8 mouse cellular contexts compared by ENCODE assay signal in the genomic region with DNA sequence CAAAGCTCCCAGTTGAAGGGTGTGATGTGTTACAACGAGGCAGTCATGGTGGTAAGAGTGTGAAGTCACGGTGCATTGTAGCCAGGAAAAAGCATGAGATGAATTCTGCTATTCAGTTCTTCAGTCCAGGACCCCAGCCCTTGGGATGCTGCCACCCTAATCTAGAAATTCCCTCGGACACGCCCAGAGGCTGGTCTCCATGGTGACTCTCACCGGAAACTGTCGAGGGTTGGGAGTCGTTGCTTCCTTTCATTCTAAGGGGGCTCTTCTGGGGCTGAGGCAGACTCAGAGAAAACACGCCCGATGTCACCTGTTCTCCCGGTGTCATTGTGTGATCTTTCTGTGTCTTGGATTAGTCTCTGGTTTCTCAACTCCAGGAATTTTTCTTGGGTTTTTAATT. TPM values are rescaled to one million over a fixed set of nuclear protein-coding genes. Genes with fewer than 3 reads are reported as not detected.
DNase-seq lines count a peak whose midpoint lies in the region; ATAC-seq and TF ChIP-seq lines count a peak whose summit lies in the region.

No protein-coding gene starts in this region.

- H3K4me2 ChIP-seq in lung, postnatal 0 days (replicated peaks; ENCODE audit: low read depth, low read length) = no peak overlapping the region
- peak overlapping the region; percentile 11; the same call in 1 of the 2 replicates for H3K4me2 ChIP-seq in forebrain, embryonic 15.5 days (replicated peaks)
- peak overlapping the region; percentile 45 for H3K4me2 ChIP-seq in liver, embryonic 14.5 days (ENCODE audit: low read depth)

- 8% methylated on average over 10 of the region's 10 CpGs for WGBS in lung, postnatal 0 days
- 4% methylated on average over 10 of the region's 10 CpGs for WGBS in forebrain, embryonic 15.5 days
- WGBS in liver, embryonic 14.5 days (ENCODE audit: insufficient replicate concordance) = 7% methylated on average over 10 of the region's 10 CpGs

- no peak overlapping the region for H3K9ac ChIP-seq in lung, postnatal 0 days (replicated peaks; ENCODE audit: low read depth)
- H3K9ac ChIP-seq in forebrain, embryonic 15.5 days (replicated peaks) = no peak overlapping the region
- no peak overlapping the region for H3K9ac ChIP-seq in liver, embryonic 14.5 days (replicated peaks)

- no peak for TF ChIP-seq EP300 in lung, postnatal 0 days (IDR thresholded peaks at IDR 0.05)
- no peak for TF ChIP-seq EP300 in liver, embryonic 14.5 days (IDR thresholded peaks at IDR 0.05; ENCODE audit: low read depth)

- ATAC-seq in lung, postnatal 0 days = no peak
- ATAC-seq in forebrain, embryonic 15.5 days (replicated peaks) = no peak
- ATAC-seq in liver, embryonic 14.5 days (ENCODE audit: insufficient read depth) = no peak

- DNase-seq in lung, postnatal 0 days (ENCODE audit: low spot score) = peak; percentile 55
- no peak for DNase-seq in lung, postnatal 14 days
- no peak for DNase-seq in liver, embryonic 14.5 days (ENCODE audit: low read depth in 3 of 3, low spot score in 3 of 3)
- peak; percentile 72 for DNase-seq in thymus, postnatal 0 days (ENCODE audit: low spot score)
- DNase-seq in left cerebral cortex, adult 11 months (ENCODE audit: low spot score) = no peak
- DNase-seq in cerebellum, postnatal 4 days (ENCODE audit: low spot score in 2 of 2) = no peak
- DNase-seq in cerebellum, postnatal 25 days = no peak

- no peaks in the 10 kb centered on the region for H3K9me3 ChIP-seq in lung, postnatal 0 days (ENCODE audit: low read length)
- no peaks in the 10 kb centered on the region for H3K9me3 ChIP-seq in forebrain, embryonic 15.5 days
- H3K9me3 ChIP-seq in liver, embryonic 14.5 days (ENCODE audit: control insufficient read depth, low read length) = no peaks in the 10 kb centered on the region

- H3K4me3 ChIP-seq in lung, postnatal 0 days (ENCODE audit: low read depth, low read length) = no peak overlapping the region
- H3K4me3 ChIP-seq in forebrain, embryonic 15.5 days = no peak overlapping the region
- no peak overlapping the region for H3K4me3 ChIP-seq in liver, embryonic 14.5 days (ENCODE audit: insufficient read depth in 1 of 2, low read depth in 2 of 2, low read length in 2 of 2)

- H3K4me1 ChIP-seq in lung, postnatal 0 days (ENCODE audit: insufficient read depth, low read depth, low read length) = peaks cover 31% of the 10 kb centered on the region; the same call in 1 of the 2 replicates
- peaks cover 68% of the 10 kb centered on the region for H3K4me1 ChIP-seq in forebrain, embryonic 15.5 days
- H3K4me1 ChIP-seq in liver, embryonic 14.5 days (replicated peaks; ENCODE audit: control insufficient read depth in 2 of 2, insufficient read depth in 2 of 2, low read length in 1 of 2) = peaks cover 28 to 46% of the 10 kb centered on the region in 2 experiments

- TF ChIP-seq CTCF in lung, postnatal 0 days (IDR thresholded peaks at IDR 0.05) = no peak
- TF ChIP-seq CTCF in liver, embryonic 14.5 days (IDR thresholded peaks at IDR 0.05; ENCODE audit: low read depth) = no peak

- no peaks in the 10 kb centered on the region for H3K36me3 ChIP-seq in lung, postnatal 0 days (ENCODE audit: insufficient read depth, low read length)
- H3K36me3 ChIP-seq in forebrain, embryonic 15.5 days = no peaks in the 10 kb centered on the region
- no peaks in the 10 kb centered on the region for H3K36me3 ChIP-seq in liver, embryonic 14.5 days (replicated peaks; ENCODE audit: control insufficient read depth, insufficient read depth, low read depth)

- peak overlapping the region; percentile 84 for H3K27ac ChIP-seq in lung, postnatal 0 days (ENCODE audit: low read length)
- H3K27ac ChIP-seq in forebrain, embryonic 15.5 days (replicated peaks) = peak overlapping the region; percentile 71
- H3K27ac ChIP-seq in liver, embryonic 14.5 days = no peak overlapping the region

- no peaks in the 10 kb centered on the region for H3K27me3 ChIP-seq in lung, postnatal 0 days (replicated peaks; ENCODE audit: insufficient read depth, low read length)
- no peaks in the 10 kb centered on the region for H3K27me3 ChIP-seq in forebrain, embryonic 15.5 days
- H3K27me3 ChIP-seq in liver, embryonic 14.5 days (ENCODE audit: control insufficient read depth, insufficient read depth, low read length) = no peaks in the 10 kb centered on the region

RNA-seq across cellular contexts. Expression of gene Prrc2b, which starts 15.7 kb away (rescaled TPM):
- polyA plus RNA-seq in lung, postnatal 0 days (2015; fragmentation: Nextera tagmentation; extraction: Ambion mirVana) = 21.2 and 24.6 TPM in 2 replicates
- polyA plus RNA-seq in forebrain, embryonic 15.5 days (2015; fragmentation: Nextera tagmentation; extraction: Ambion mirVana) = 76.2 and 88.8 TPM in 2 replicates
- polyA plus RNA-seq in liver, embryonic 14.5 days (2012; rRNA removed) = 6.7 and 7.6 TPM in 2 replicates
- polyA plus RNA-seq in liver, embryonic 14.5 days (2014; fragmentation: Nextera tagmentation; extraction: Ambion mirVana) = 6.2 and 10.6 TPM in 2 replicates
- polyA plus RNA-seq in thymus, postnatal 0 days (2015; fragmentation: Nextera tagmentation; extraction: Ambion mirVana) = 22.5 and 33.6 TPM in 2 replicates

Comparison
In these comparisons a context has a peak if more than half of its experiments do, and no peak if none do; other contexts are left out.
1. DNase-seq: peak in lung, postnatal 0 days (single experiment) and thymus, postnatal 0 days (single experiment); none in lung, postnatal 14 days (single experiment), liver, embryonic 14.5 days (0 of 3), left cerebral cortex, adult 11 months (single experiment), cerebellum, postnatal 4 days (0 of 2) and cerebellum, postnatal 25 days (0 of 2).